Mouse (Mus musculus) bone marrow, adult 2 months (tissue): ENCODE measurements around the gene Psmb6. TPM values are rescaled to one million over a fixed set of nuclear protein-coding genes. Genes with fewer than 3 reads are reported as not detected.
A peak's percentile ranks its signal among the peaks of the same experiment; 100 is the strongest.
"Not testable (repeated sequence)": the region's sequence is repeated elsewhere in the genome, so short reads cannot be mapped to it uniquely, and the experiment has no call there.

Source experiments
- H3K27ac ChIP-seq: fragments of 200-500 bp; 2 replicates; pipeline ENCODE4 v1.5.1; 2012; ENCODE audit warnings: low read depth, mild to moderate bottlenecking, control low read depth, inconsistent platforms, low read length; ENCODE audit not compliant: control insufficient read depth, poor library complexity, insufficient read depth
- H3K4me1 ChIP-seq: fragments of 200-500 bp; 2 replicates; pipeline ENCODE4 v1.6.1; 2011; ENCODE audit warnings: low read length; ENCODE audit not compliant: control insufficient read depth, insufficient read depth
- H3K4me3 ChIP-seq: fragments of 200-500 bp; replicated peaks from 2 replicates; pipeline ENCODE3; 2011; ENCODE audit warnings: mild to moderate bottlenecking, low read depth, low read length, control low read depth; ENCODE audit not compliant: control insufficient read depth
- CTCF ChIP-seq: fragments of 200-500 bp; IDR thresholded peaks from 2 replicates; pipeline ENCODE4 v1.5.1; 2011; ENCODE audit warnings: low read length, control low read depth; ENCODE audit not compliant: control insufficient read depth, insufficient read depth
- POLR2A ChIP-seq: fragments of 200-500 bp; IDR thresholded peaks from 2 replicates; pipeline ENCODE4 v1.6.1; 2011; ENCODE audit warnings: low read depth, mild to moderate bottlenecking, control low read depth, low read length, borderline replicate concordance; ENCODE audit not compliant: control insufficient read depth
- WGBS: fragments of 180-500 bp; shearing (Covaris S2); methylation state at CpG from one replicate; pipeline ENCODE4 v1.1.7; 2018; 5-methylcytosine and 5-hydroxymethylcytosine counted together
- polyA plus RNA-seq: library from polyadenylated mRNA; stranded (reverse); fragments of >200 nt; gene quantifications from 2 replicates; pipeline ENCODE4 v1.2.4, GENCODE M21; 2011; ENCODE audit warnings: low replicate concordance; ENCODE audit not compliant: missing spikeins, insufficient read depth, insufficient read length

Psmb6 gene
- polyA plus RNA-seq, 1 experiment, result 129 TPM

DNA sequence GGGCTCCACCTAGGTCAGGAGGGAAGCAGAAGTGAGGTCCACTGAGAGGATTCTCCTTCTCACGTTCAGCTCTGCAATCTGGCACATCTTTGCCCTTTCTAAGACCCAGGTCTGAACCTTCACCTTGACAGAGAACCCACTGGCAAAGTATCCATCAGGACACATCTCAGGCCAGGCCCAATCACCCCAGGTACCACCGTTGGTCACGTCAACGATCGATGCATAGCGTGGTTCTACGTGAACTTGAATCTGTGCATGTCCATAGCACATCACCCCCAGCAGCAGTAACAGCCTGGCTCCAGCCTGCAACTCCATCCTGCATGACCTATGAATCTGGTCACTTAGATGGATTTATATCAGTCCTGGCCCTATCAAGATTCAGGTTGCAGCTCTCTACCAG, 10.9 kb upstream of the Psmb6 start, which contains the start of gene Vmo1:
Gene Vmo1, minus strand, starts transcription at position 329 of the 400 bp plus-strand sequence.
- WGBS, result 87% methylated on average over 7 of the region's 7 CpGs
- TF ChIP-seq CTCF (no peak), POLR2A (no peak)

DNA sequence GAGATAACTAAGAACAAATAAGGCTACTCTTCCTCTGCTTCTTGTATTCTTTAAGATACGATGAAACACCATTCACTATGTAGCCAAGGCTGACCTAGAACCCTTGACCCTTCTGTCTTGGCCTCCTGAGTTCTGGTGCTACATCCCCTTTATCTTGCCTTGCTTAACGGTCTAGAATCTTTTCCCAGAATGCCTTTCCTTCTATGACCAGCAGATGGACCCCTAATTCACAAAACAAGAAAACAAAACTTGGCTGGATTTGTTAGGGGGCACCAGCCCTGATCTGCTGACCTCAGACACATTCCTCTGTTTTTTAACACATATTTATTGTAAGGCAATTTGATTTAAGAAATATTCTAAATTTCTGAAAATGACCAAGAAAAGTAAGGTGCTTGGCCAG, 8.8 kb upstream of the Psmb6 start:
- Histone ChIP-seq H3K4me1 (no peaks in the 10 kb centered on the region), H3K27ac (no peak overlapping the region), H3K4me3 (no peak overlapping the region)
- WGBS, result 18% methylated on average over 2 of the region's 2 CpGs
- no peak for TF ChIP-seq CTCF
- no peak for TF ChIP-seq POLR2A

More for the DNA sequence above, 10.9 kb upstream of the Psmb6 start, which contains the start of gene Vmo1:
- Histone ChIP-seq H3K27ac (no peak within 1 kb of the TSS), H3K4me1 (no peaks in the 10 kb centered on the region), H3K4me3 (no peak within 1 kb of the TSS)

DNA sequence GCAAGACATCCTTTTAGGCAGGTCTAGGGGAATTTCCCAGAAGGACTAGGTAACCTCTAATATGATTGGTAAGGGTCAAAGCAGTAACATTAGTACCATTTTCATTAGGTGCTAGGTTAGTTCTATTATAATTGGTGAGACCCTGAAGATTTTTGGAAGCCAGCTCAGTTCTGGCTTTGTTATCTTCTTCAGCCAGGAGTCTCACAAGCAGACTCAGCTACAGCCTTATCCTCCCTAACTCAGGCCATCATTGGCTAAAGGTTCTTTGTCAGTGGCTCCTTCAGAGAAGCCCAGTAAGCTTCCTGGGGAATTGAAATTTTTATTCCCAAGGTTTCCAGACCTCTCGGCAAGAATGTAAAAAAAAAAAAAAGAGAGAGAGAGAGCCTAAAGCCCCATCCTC, 6.7 kb upstream of the Psmb6 start:
- no peaks in the 10 kb centered on the region for H3K4me1 ChIP-seq
- no peak overlapping the region for H3K4me3 ChIP-seq
- 61% methylated on average over 1 of the region's 1 CpGs for WGBS
- H3K27ac ChIP-seq, result no peak overlapping the region
- TF ChIP-seq CTCF (no peak), POLR2A (no peak)

DNA sequence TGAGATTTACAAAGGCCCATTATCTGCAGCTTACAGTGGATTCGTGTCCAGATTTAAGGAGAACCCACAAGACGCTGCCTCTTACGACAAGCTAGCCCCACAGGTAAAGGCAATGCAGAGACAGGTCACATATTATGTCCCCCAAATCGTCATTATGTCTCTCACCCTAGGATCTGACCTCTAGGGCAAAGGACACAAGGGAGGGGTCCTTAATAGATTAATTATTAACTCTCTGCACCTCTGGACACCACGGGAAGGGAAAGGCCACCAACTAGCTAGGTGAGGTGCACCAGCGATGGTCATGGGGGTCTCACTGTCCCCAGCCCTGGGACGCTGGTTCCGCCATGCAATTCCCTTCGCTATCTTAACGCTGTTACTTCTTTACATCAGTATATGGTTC, 6.2 kb upstream of the Psmb6 start, which contains the start of gene Gltpd2:
Gene Gltpd2, plus strand, starts transcription at position 274 of the 400 bp plus-strand sequence.
- no peak within 1 kb of the TSS for H3K27ac ChIP-seq
- no peaks in the 10 kb centered on the region for H3K4me1 ChIP-seq
- no peak within 1 kb of the TSS for H3K4me3 ChIP-seq
- TF ChIP-seq POLR2A (no peak), CTCF (no peak)
- 84% methylated on average over 10 of the region's 10 CpGs for WGBS

DNA sequence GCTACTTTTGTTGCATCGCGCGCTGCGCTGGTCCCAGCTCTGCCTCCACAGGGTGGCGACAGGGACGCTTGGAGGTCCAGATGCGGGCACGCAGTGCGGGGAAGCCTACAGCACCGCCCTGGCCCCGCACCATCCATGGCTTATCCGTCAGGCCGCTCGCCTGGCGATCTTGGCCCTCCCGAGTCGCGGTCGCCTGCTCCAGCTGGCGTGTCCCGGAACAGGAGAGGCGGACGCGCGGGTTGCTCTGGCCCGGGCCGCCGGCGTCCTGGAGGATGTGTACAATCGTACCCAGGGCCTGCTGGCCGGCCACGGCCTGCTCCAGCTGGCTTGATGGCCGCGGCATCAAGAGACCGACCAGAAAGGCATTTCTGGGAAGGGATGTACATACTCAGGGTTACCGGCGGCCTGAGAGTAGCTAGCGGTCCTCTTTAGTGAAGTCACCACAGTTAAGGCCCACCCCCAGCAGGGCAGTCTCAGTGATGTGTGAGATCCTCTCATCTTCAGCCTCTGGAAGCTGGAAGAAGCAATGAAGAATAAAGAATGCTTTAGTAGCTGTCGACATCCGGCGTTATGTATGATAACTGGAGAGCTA, 4.9 kb upstream of the Psmb6 start:
- WGBS, result 81% methylated on average over 41 of the region's 41 CpGs
- Histone ChIP-seq H3K4me1 (no peaks in the 10 kb centered on the region), H3K4me3 (no peak overlapping the region), H3K27ac (no peak overlapping the region)
- no peak for TF ChIP-seq POLR2A
- TF ChIP-seq CTCF, result no peak

DNA sequence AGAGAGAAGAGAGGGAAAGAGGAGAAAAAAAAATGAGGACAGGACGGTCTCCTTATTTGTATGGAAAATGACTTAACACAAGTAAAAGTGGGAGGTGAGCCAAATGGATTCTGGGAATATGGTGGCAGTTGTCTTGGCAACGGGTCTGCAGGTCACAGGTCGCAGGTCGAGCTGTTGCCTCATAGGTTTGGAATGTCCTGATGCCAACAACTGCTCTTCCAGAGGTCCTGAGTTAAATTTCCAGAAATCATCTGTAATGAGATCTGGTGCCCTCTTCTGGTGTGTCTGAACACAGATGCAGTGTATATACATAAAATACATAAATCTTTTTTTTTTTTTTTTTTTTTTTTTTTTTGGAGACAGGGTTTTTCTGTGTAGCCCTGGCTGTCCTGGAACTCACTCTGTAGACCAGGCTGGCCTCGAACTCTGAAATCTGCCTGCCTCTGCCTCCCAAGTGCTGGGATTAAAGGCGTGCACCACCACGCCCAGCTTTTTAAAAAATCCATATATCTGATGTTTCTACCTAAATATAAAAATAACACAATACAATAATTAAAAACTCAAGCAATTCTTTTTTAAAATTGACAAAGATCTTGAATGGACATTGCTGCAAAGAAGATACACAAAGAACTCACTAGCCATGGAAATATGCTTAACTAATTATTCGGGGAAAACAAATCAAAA, 1.7 kb upstream of the Psmb6 start:
- WGBS, result 90% methylated on average over 8 of the region's 8 CpGs
- H3K27ac ChIP-seq, H3K4me1 ChIP-seq, H3K4me3 ChIP-seq: not testable (repeated sequence)

DNA sequence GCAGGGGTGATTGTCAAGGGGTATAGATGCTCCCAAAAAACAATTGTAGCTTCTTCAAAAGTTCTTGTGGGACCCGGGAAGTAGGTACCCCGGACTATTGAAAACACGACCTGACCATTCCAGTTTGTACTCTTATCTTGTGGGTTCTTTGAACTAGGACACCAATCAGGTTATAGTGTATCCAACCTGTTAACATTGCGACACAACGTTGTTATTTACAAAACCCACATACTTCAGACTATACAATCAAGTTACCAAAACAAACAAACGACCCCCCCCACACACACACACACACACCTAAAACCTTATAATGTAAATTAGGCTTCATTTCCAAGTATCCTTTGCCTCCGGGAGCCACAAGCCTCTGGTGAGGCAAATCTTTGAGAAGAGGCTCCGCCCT, 385 bp upstream of the Psmb6 start:
- Histone ChIP-seq H3K27ac (no peak overlapping the region), H3K4me3 (no peak overlapping the region), H3K4me1 (no peaks in the 10 kb centered on the region; the same call in 1 of the 2 replicates)
- TF ChIP-seq CTCF (no peak), POLR2A (no peak)
- 3% methylated on average over 8 of the region's 8 CpGs for WGBS

DNA sequence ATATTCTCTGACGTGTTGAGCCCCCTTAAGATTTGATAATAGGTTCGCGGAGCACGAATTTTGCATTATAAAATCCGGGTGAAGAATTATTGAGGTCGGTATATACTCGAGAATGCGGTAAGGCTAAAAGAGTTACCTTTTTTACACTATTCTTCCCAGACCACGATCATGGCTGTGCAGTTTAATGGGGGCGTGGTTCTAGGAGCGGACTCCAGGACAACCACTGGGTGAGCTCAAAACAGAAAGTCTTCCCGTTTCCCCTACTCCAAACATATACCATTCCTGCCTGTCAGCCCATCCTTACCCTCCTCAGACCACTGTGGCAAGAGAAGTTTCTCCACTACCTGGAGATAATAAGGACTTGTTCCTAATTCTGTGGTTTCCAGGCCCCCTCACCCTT, 559 bp downstream of the Psmb6 start:
- WGBS, result 2% methylated on average over 12 of the region's 12 CpGs
- Histone ChIP-seq H3K27ac (no peak overlapping the region), H3K4me3 (peak overlapping the region; percentile 84), H3K4me1 (no peaks in the 10 kb centered on the region; the same call in 1 of the 2 replicates)
- TF ChIP-seq CTCF (no peak), POLR2A (no peak)
